Mouse (Mus musculus) ES-E14 (cell line): ENCODE data around the gene Prickle2.

Source experiments
- CHD2 ChIP-seq: IDR thresholded peaks from 2 replicates; pipeline ENCODE4 v1.6.1; 2014; ENCODE audit warnings: mild to moderate bottlenecking, low read depth, low read length, inconsistent platforms
- HCFC1 ChIP-seq: IDR thresholded peaks from 2 replicates; pipeline ENCODE4 v1.6.1; 2012; ENCODE audit warnings: low read length, inconsistent platforms, borderline replicate concordance; ENCODE audit not compliant: insufficient read depth
- MAFK ChIP-seq: IDR thresholded peaks from 2 replicates; pipeline ENCODE4 v1.6.1; 2014; ENCODE audit warnings: mild to moderate bottlenecking, low read depth, low read length, inconsistent platforms; ENCODE audit not compliant: insufficient read depth
- ZC3H11A ChIP-seq: IDR thresholded peaks from 2 replicates; pipeline ENCODE4 v1.6.1; 2012; ENCODE audit warnings: low read depth, mild to moderate bottlenecking, inconsistent platforms, low read length, borderline replicate concordance
- ZNF384 ChIP-seq: IDR thresholded peaks from 2 replicates; pipeline ENCODE4 v1.6.1; 2012; ENCODE audit warnings: low read depth, low read length, inconsistent platforms

DNA sequence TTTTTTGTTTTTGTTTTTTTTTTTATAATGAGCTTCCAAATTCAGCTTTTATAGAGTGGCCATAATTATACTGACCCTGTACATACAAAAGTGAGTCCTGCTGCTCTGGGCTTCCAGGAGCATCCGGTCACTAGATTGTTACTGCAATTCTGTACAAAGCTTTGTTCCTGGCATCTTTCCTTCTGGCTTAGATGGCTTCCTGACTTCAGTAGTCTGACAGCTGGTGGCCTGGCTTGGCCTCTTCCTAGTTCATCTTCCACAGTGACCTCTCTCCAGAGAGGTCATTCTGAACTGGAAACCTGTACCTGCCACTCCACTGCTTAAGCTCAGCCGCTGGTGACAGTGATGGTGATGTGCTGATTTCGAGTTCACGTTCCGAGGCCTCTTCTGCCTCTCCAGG lies 20.2 kb upstream of the Prickle2 start:
- TF ChIP-seq HCFC1 (no peak), ZNF384 (no peak), MAFK (no peak), ZC3H11A (no peak), CHD2 (no peak)
